Mouse (Mus musculus): ENCODE measurements at regions not wholly inside any gene's neighbourhood (a gene's known extent, or its start where the extent isn't known, plus 50 kb on each side); places are given as distances from the start of the nearest gene placed in this dataset.

DNA sequence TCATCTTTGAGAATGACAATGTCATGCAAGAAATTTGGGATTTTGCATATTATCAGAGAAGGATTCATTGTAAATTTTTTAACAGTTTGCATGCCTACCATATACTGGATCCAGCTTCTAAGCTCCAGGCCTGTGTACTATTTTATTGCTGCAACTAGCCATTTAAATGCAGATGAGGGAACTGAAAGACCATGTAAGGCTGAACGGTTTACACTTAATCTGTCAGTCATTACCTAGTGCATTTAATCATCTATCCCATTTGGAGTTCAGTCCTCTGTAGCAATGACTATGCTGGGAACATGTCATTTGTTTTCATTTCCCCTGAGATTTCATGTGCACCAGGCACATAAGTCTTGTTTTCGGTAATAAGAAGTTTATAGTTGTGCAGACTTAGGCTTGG is 631.8 kb upstream of the Gm21961 start:
- H3K4me2 ChIP-seq = no peak overlapping the region
- whole genome bisulfite sequencing = 41% methylated on average over 2 of the region's 2 CpGs
- ATAC-seq (replicated peaks; ENCODE audit: low FRiP score) = peak; percentile 82
- H3K4me3 ChIP-seq (replicated peaks) = no peak overlapping the region
- no peaks in the 10 kb centered on the region for H3K9me3 ChIP-seq (replicated peaks)
- H3K27ac ChIP-seq = no peak overlapping the region
- H3K27me3 ChIP-seq = no peaks in the 10 kb centered on the region
- H3K9ac ChIP-seq = no peak overlapping the region
- no peaks in the 10 kb centered on the region for H3K4me1 ChIP-seq
- H3K36me3 ChIP-seq = no peaks in the 10 kb centered on the region

DNA sequence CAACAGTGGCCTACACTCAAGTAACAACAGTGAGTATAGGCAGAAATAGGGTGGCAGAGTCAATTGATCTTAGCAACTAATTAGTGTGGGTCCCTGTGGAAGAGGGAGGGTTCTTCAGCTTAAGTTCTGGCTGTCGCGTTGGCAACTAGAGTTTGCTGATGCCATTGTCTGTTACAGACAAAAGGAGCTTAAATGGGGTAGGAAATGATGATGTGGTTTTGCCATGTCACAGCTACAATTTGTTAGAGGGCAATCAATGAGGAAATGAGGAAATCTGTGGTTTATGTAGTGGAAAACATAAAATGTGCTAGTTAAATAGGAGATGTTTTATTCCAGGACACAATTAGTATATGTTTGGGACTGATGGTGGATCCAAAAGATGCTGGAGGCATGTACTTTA is 624.8 kb upstream of the Gm21961 start:
- no peaks in the 10 kb centered on the region for H3K36me3 ChIP-seq
- no peaks in the 10 kb centered on the region for H3K27me3 ChIP-seq
- no peak overlapping the region for H3K4me2 ChIP-seq
- ATAC-seq (replicated peaks; ENCODE audit: low FRiP score) = no peak
- H3K27ac ChIP-seq = no peak overlapping the region
- 58% methylated on average over 2 of the region's 2 CpGs for WGBS
- no peaks in the 10 kb centered on the region for H3K9me3 ChIP-seq (replicated peaks)
- H3K9ac ChIP-seq = no peak overlapping the region
- H3K4me3 ChIP-seq (replicated peaks) = no peak overlapping the region
- no peaks in the 10 kb centered on the region for H3K4me1 ChIP-seq

DNA sequence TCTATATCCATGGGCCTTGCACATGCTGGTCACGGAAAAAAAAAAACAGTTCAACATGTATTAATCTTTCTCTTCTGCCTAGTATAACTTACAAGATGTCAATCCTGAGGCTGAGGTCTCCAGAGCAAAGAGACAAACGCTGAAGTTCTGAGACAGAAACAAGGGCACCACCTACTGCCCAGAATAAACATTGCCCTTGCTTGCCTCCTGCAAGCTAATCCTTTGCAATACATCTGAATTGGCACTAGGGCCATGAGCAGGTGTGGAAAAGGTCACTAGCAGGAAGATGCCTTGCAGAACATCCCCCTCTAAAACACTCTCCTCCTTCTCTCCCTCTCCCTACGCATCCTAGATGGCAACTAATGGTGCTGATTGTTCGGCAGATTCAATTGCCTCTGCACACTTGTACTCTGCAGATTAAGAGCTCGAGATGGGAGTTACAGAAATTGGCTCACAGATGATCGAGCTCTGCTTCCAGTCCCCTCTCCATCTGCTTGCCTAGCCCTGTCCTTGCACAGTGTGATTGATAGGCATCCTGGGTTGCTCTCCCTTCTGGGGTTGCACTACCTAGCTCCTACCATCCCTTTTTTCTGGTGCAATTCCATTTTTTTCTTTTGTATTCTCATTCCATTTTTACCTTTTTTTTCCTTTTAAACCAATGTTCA is 622.9 kb upstream of the Gm21961 start:
- 39% methylated on average over 6 of the region's 6 CpGs for WGBS

DNA sequence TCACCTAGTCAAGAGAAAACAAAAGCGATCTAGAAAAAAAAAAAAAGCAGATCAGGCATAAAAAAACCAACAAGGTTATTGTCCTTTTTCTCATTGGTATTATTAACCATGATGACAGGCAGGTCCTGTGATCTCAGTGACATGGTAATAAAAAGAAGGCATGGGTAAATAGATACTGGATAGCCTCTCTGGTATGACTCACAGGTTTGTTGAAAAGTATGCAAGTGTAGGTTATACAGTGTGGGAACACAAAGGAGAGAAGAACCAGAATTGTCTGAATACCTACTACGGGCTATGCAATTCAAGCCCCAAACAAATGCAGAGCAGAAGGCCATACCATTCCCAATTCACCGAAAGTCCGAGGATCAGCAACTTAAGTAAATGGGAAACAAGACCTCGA is 617.7 kb upstream of the Gm21961 start:
- no peaks in the 10 kb centered on the region for H3K4me1 ChIP-seq
- 75% methylated on average over 5 of the region's 5 CpGs for WGBS
- H3K4me3 ChIP-seq (replicated peaks) = no peak overlapping the region
- no peak overlapping the region for H3K27ac ChIP-seq
- H3K27me3 ChIP-seq = no peaks in the 10 kb centered on the region
- no peaks in the 10 kb centered on the region for H3K36me3 ChIP-seq
- H3K9ac ChIP-seq = no peak overlapping the region
- ATAC-seq (replicated peaks; ENCODE audit: low FRiP score) = no peak
- no peak overlapping the region for H3K4me2 ChIP-seq
- no peaks in the 10 kb centered on the region for H3K9me3 ChIP-seq (replicated peaks)

More for the DNA sequence above, 622.9 kb upstream of the Gm21961 start:
- peak; percentile 52; the same call in 1 of the 2 replicates for ATAC-seq (replicated peaks; ENCODE audit: low FRiP score)
- Histone ChIP-seq H3K4me1 (no peaks in the 10 kb centered on the region), H3K4me3 (replicated peaks) (no peak overlapping the region), H3K36me3 (no peaks in the 10 kb centered on the region), H3K9ac (no peak overlapping the region), H3K27ac (no peak overlapping the region), H3K27me3 (no peaks in the 10 kb centered on the region), H3K4me2 (no peak overlapping the region), H3K9me3 (replicated peaks) (no peaks in the 10 kb centered on the region)

GRCm38 (mm10) chr15:65630476-65630875 is 615.8 kb upstream of the Gm21961 start:
- Histone ChIP-seq H3K4me1 (no peaks in the 10 kb centered on the region), H3K9ac (no peak overlapping the region), H3K4me3 (replicated peaks) (no peak overlapping the region), H3K27ac (no peak overlapping the region), H3K36me3 (no peaks in the 10 kb centered on the region), H3K9me3 (replicated peaks) (no peaks in the 10 kb centered on the region), H3K27me3 (no peaks in the 10 kb centered on the region), H3K4me2 (no peak overlapping the region)
- ATAC-seq (replicated peaks; ENCODE audit: low FRiP score) = no peak
- WGBS = 89% methylated on average over 1 of the region's 1 CpGs

DNA sequence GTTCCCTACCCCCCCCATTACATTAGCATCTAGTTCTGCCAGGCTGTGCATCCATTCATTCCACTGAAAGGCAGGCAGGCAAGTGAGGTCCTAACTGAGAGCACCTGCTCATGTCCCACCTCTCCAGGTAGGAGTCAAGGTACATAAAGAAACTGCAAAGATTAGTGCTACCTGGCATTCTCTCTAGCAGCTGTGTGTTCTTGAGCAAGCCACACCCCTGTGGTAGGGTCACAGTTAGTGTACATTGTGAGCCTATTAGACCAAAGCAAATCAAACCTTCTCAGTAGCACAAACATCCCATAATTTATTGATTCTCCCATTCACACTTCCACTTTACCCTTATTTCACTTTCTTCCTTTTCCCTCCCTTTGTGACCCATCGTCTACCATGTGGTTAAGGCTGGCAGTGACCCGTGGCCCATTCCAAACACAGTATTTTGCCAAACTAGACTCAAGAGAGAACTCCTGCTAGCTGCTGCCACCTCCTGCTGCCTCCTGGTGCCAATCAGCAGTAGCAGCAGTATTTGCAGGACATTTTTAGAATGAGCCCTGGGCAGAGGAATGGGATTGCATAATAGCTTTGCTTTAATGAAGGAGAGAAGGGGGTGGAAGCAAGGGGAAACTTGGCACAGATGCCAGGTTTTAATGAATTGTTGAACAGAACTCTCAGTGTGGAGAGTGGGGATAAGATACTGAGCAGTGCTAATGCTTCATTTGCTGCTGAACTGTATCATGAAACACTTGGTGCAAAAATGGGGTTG is 578.2 kb upstream of the Gm21961 start:
- no peaks in the 10 kb centered on the region for H3K27me3 ChIP-seq
- H3K4me1 ChIP-seq = no peaks in the 10 kb centered on the region
- no peak overlapping the region for H3K4me3 ChIP-seq (replicated peaks)
- H3K4me2 ChIP-seq = no peak overlapping the region
- no peak overlapping the region for H3K27ac ChIP-seq
- no peaks in the 10 kb centered on the region for H3K9me3 ChIP-seq (replicated peaks)
- H3K36me3 ChIP-seq = no peaks in the 10 kb centered on the region
- WGBS = 45% methylated on average over 2 of the region's 2 CpGs
- ATAC-seq (replicated peaks; ENCODE audit: low FRiP score) = no peak
- H3K9ac ChIP-seq = no peak overlapping the region

DNA sequence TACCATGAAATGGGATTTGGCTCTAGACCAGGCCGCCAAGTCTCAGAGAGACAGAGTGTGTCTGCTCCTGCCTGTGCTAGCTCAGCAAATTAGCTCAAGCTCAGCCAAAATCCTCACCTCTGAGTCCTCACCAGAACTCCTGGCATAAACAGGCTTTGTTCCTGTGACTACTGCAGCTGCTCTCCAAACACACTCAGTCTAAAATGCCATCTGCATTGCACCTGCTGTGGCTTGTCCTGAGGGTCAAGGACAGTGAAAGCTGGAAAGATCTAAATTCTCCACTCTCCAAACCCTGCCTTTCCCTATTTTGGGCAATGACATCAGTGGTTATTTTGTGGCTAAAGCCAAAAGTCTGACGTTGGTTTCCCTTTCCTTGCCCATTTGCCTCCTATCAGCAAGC is 570.9 kb upstream of the Gm21961 start:
- WGBS = 77% methylated on average over 2 of the region's 2 CpGs

DNA sequence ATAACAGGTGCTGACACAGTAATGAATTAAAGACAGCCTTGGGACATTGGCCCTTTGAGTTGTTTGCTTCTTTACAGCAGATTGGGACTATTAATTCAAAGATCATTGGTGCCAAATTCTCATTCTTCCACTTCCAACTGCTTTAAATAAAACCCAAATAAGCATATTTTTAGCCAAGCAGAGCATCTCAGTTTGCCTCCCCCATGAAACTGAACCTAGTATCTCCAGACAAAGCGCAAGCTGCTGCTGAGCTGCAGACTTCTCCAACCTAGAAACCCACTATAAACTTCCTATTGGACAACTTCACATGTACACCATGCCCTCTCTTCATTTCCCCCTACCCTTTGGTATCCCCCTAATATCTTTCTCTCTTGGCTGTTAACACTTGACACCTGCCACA is 564.6 kb upstream of the Gm21961 start:
- no peaks in the 10 kb centered on the region for H3K4me1 ChIP-seq
- H3K27ac ChIP-seq = no peak overlapping the region
- ATAC-seq (replicated peaks; ENCODE audit: low FRiP score) = no peak
- H3K4me3 ChIP-seq (replicated peaks) = no peak overlapping the region
- no peak overlapping the region for H3K4me2 ChIP-seq
- 67% methylated on average over 1 of the region's 1 CpGs for WGBS
- H3K36me3 ChIP-seq = no peaks in the 10 kb centered on the region
- H3K9me3 ChIP-seq (replicated peaks) = no peaks in the 10 kb centered on the region
- H3K27me3 ChIP-seq = no peaks in the 10 kb centered on the region
- H3K9ac ChIP-seq = no peak overlapping the region

More for the DNA sequence above, 570.9 kb upstream of the Gm21961 start:
- H3K27ac ChIP-seq = no peak overlapping the region
- no peak overlapping the region for H3K4me3 ChIP-seq (replicated peaks)
- no peak overlapping the region for H3K4me2 ChIP-seq
- no peaks in the 10 kb centered on the region for H3K4me1 ChIP-seq
- H3K36me3 ChIP-seq = no peaks in the 10 kb centered on the region
- no peak for ATAC-seq (replicated peaks; ENCODE audit: low FRiP score)
- H3K27me3 ChIP-seq = no peaks in the 10 kb centered on the region
- no peak overlapping the region for H3K9ac ChIP-seq
- H3K9me3 ChIP-seq (replicated peaks) = no peaks in the 10 kb centered on the region

DNA sequence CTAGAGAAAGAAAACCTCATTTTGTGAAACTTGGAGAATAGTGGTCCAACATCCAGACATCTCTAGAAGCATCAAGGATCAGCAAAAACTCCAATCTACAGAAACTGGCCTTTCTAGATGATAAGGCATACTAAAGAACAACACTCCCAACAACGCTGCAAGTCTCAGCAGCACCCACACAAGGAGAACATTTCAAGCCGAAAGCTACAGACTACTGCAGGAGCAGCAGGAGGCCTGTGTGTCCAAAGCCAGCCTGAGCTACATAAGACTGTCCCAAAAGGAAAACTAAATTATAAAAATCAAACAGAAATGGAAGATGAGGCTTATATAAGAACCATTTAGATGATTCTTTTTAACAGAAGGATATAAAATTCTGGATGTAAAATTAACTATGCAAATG is 553.2 kb upstream of the Gm21961 start:
- Histone ChIP-seq H3K4me3 (replicated peaks) (no peak overlapping the region), H3K4me1 (no peaks in the 10 kb centered on the region), H3K9ac (no peak overlapping the region), H3K27ac (no peak overlapping the region), H3K9me3 (replicated peaks) (no peaks in the 10 kb centered on the region), H3K4me2 (no peak overlapping the region), H3K36me3 (no peaks in the 10 kb centered on the region), H3K27me3 (no peaks in the 10 kb centered on the region)
- ATAC-seq (replicated peaks; ENCODE audit: low FRiP score) = no peak
- WGBS = 85% methylated on average over 2 of the region's 2 CpGs

DNA sequence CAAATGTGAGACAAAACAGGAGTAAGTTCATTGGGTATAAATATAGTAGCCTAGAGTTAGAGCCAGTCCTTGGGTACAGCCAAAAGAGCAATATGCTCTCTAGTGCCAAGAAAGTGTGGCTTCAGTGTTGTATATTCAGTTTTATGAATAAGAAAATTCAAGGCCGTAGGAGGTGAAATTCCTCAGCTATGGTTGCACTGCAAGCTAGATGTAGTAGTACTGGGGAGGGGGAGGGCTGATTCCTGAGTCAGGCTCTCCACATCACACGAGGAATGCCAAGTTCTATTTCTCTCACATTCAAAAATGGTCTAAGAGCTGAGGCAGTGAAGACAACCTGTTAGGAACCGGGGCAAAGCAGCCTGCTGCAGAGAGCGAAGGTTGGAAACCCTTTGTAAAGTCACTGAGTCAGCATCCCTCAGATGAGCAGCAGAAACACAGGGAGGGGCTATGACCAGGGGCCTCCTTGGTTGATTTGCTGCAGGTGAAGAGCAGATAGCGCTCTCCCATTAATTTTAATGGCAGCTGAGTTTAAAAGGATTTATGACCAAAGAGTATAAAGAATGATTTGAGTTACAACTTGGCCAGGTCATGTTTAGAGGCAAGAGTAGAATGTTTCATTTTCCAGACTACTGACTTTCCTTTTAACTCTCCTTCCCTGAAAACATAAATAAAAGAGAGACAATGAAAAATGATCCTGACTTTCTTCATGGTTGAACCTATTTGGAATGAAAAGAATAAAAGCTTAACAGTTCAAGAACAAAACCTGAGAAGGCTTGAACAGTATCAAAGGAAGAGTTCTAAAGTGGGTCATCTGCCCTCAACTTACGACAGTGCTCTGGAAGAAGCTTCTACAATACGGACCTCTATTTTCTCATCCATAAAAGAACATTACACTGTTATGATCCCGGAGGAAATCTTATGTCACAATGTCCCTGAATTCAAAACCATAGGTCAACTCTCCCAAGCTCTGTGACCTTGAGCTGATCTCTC is 543.4 kb upstream of the Gm21961 start:
- Histone ChIP-seq H3K4me2 (no peak overlapping the region), H3K9me3 (replicated peaks) (no peaks in the 10 kb centered on the region), H3K9ac (no peak overlapping the region), H3K27ac (0 out of 2 replicates have a peak overlapping the region, but pooled peaks have one; percentile 5), H3K4me1 (peaks cover 5% of the 10 kb centered on the region; the same call in 1 of the 2 replicates), H3K4me3 (replicated peaks) (no peak overlapping the region), H3K27me3 (no peaks in the 10 kb centered on the region), H3K36me3 (no peaks in the 10 kb centered on the region)
- ATAC-seq (replicated peaks; ENCODE audit: low FRiP score) = peak; percentile 91
- 23% methylated on average over 8 of the region's 8 CpGs for WGBS

DNA sequence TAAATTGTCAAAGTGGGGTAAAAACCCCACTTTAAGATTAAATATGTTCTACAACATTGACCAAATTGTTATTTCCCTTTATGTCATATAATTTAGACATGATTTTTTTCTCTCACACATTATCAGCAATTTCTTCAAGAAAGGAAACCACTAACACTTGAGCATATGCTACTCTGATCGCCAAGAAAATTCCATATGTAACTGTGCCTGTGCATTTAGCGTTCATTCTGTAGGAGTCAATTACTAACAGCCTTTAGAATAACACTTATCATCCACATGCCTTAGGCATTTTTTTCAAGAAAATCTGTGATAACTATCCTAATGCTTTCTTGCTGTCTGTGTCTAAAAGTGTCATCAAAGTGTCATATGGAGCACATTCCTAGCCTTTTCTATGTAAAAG is 534.3 kb upstream of the Gm21961 start:
- Histone ChIP-seq H3K9me3 (replicated peaks) (no peaks in the 10 kb centered on the region), H3K27me3 (no peaks in the 10 kb centered on the region), H3K36me3 (no peaks in the 10 kb centered on the region), H3K4me2 (no peak overlapping the region), H3K27ac (no peak overlapping the region), H3K4me1 (no peaks in the 10 kb centered on the region), H3K9ac (no peak overlapping the region), H3K4me3 (replicated peaks) (no peak overlapping the region)
- 85% methylated on average over 2 of the region's 2 CpGs for WGBS
- ATAC-seq (replicated peaks; ENCODE audit: low FRiP score) = no peak

DNA sequence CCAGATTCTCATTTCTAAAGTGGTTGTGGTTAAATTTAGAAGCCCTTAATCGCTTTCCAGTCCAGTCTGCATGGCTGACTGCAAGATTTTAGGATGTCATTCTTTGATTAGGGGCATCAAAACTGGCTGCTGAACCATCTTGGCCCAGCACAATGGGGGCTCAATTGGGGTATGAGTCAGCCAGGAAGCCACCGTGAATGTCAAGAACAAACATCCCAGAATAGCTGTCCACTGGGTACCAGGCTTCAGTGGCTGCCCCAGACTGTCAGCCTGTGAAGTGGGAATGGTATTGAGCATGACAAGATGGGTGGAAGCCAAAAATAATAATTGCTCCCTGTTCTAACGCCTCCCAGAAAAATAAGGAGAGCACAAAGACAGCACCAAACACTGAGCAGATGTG is 520.9 kb upstream of the Gm21961 start:
- Histone ChIP-seq H3K4me1 (no peaks in the 10 kb centered on the region), H3K4me3 (replicated peaks) (no peak overlapping the region), H3K9me3 (replicated peaks) (no peaks in the 10 kb centered on the region), H3K27me3 (no peaks in the 10 kb centered on the region), H3K27ac (no peak overlapping the region), H3K36me3 (no peaks in the 10 kb centered on the region), H3K9ac (no peak overlapping the region), H3K4me2 (no peak overlapping the region)
- 65% methylated on average over 3 of the region's 3 CpGs for WGBS
- no peak for ATAC-seq (replicated peaks; ENCODE audit: low FRiP score)

All from kidney, embryonic 15.5 days (tissue).